Mouse (Mus musculus): ENCODE measurements around the gene Abca7. TPM values are rescaled to one million over a fixed set of nuclear protein-coding genes. Genes with fewer than 3 reads are reported as not detected.
"Not testable (repeated sequence)": the region's sequence is repeated elsewhere in the genome, so short reads cannot be mapped to it uniquely, and the experiment has no call there.

Abca7 gene
- total RNA-seq, 2 experiments from 2014 or later, result 8.5 to 9.8 TPM

- DNase-seq (ENCODE audit: extremely low spot score in 1 of 2, low spot score in 2 of 2), result peak in 1 of 2 experiments; percentile 41
- intact Hi-C loops (cut with DNase I), result no loop called here
Measured at GRCm38 (mm10) chr10:80027681-80028520, 31.6 kb downstream of the Abca7 start.

GRCm38 (mm10) chr10:80028521-80028846 lies 32.2 kb downstream of the Abca7 start:
- intact Hi-C loops (cut with DNase I), result no loop called here
- no peak for DNase-seq (ENCODE audit: extremely low spot score in 1 of 2, low spot score in 2 of 2)

- peak in 1 of 2 experiments; percentile 27 for DNase-seq (ENCODE audit: extremely low spot score in 1 of 2, low spot score in 2 of 2)
- intact Hi-C loops (cut with DNase I), result no loop called here
Measured at GRCm38 (mm10) chr10:80030191-80030590, 33.9 kb downstream of the Abca7 start.

- intact Hi-C loops (cut with DNase I), result no loop called here
- DNase-seq (ENCODE audit: extremely low spot score in 1 of 2, low spot score in 2 of 2), result peak in 1 of 2 experiments; percentile 30
Measured at GRCm38 (mm10) chr10:80030736-80031135, 34.4 kb downstream of the Abca7 start.

- DNase-seq (ENCODE audit: extremely low spot score in 1 of 2, low spot score in 2 of 2), result peak in 1 of 2 experiments; percentile 80
- intact Hi-C loops (cut with DNase I), result no loop called here
Measured at GRCm38 (mm10) chr10:80032799-80033480, 36.6 kb downstream of the Abca7 start.

- intact Hi-C loops (cut with DNase I), result no loop called here
- no peak for DNase-seq (ENCODE audit: extremely low spot score in 1 of 2, low spot score in 2 of 2)
Measured at GRCm38 (mm10) chr10:80033511-80034391, 37.5 kb downstream of the Abca7 start.

- peak in 1 of 2 experiments; percentile 45 for DNase-seq (ENCODE audit: extremely low spot score in 1 of 2, low spot score in 2 of 2)
Measured at GRCm38 (mm10) chr10:80035148-80035547, 38.9 kb downstream of the Abca7 start.

GRCm38 (mm10) chr10:80035686-80036085 lies 39.4 kb downstream of the Abca7 start:
- intact Hi-C loops (cut with DNase I), result loop anchor here (5.0 kb wide), 1 partner anchor 48 kb away; the partner anchor contains the start of gene Cnn2
- DNase-seq (ENCODE audit: extremely low spot score in 1 of 2, low spot score in 2 of 2), result no peak

More at GRCm38 (mm10) chr10:80035148-80035547, 38.9 kb downstream of the Abca7 start:
- intact Hi-C loops (cut with DNase I), result loop anchor here (5.0 kb wide), 1 partner anchor 48 kb away; the partner anchor contains the start of gene Cnn2

- intact Hi-C loops (cut with DNase I), result loop anchor here (5.0 kb wide), 1 partner anchor 50 kb away; the partner anchor contains the start of gene Cnn2
- peak in 1 of 2 experiments; percentile 28 for DNase-seq (ENCODE audit: extremely low spot score in 1 of 2, low spot score in 2 of 2)
Measured at GRCm38 (mm10) chr10:80036832-80037231, 40.5 kb downstream of the Abca7 start.

- intact Hi-C loops (cut with DNase I), result loop anchor here (5.0 kb wide), 1 partner anchor 52 kb away; the partner anchor contains the start of gene Cnn2
- peak; percentile 97 to 98 for DNase-seq (ENCODE audit: extremely low spot score in 1 of 2, low spot score in 2 of 2)
Measured at GRCm38 (mm10) chr10:80039559-80039979, 43.3 kb downstream of the Abca7 start, which contains the start of gene Polr2e. Polr2e (minus strand) TSS chr10:80039795.

GRCm38 (mm10) chr10:80041409-80042060 lies 45.2 kb downstream of the Abca7 start:
- DNase-seq (ENCODE audit: extremely low spot score in 1 of 2, low spot score in 2 of 2); intact Hi-C loops (cut with DNase I): not testable (repeated sequence)

GRCm38 (mm10) chr10:80044087-80044486 lies 47.8 kb downstream of the Abca7 start:
- intact Hi-C loops (cut with DNase I), result no loop called here
- peak in 1 of 2 experiments; percentile 47 for DNase-seq (ENCODE audit: extremely low spot score in 1 of 2, low spot score in 2 of 2)

GRCm38 (mm10) chr10:80045364-80045763 lies 49.1 kb downstream of the Abca7 start:
- DNase-seq (ENCODE audit: extremely low spot score in 1 of 2, low spot score in 2 of 2); intact Hi-C loops (cut with DNase I): not testable (repeated sequence)

GRCm38 (mm10) chr10:80045766-80046165 lies 49.5 kb downstream of the Abca7 start:
- DNase-seq (ENCODE audit: extremely low spot score in 1 of 2, low spot score in 2 of 2), result no peak
- intact Hi-C loops (cut with DNase I), result no loop called here

GRCm38 (mm10) chr10:80047041-80047565 lies 50.8 kb downstream of the Abca7 start, which contains the start of gene Gpx4:
Gpx4 (plus strand) TSS chr10:80047166.
- DNase-seq (ENCODE audit: extremely low spot score in 1 of 2, low spot score in 2 of 2), result no peak
- intact Hi-C loops (cut with DNase I), result no loop called here

- intact Hi-C loops (cut with DNase I), result no loop called here
- DNase-seq (ENCODE audit: extremely low spot score in 1 of 2, low spot score in 2 of 2), result no peak
Measured at GRCm38 (mm10) chr10:80048396-80048795, 52.1 kb downstream of the Abca7 start.

- no peak for DNase-seq (ENCODE audit: extremely low spot score in 1 of 2, low spot score in 2 of 2)
Measured at GRCm38 (mm10) chr10:80048834-80049233, 52.5 kb downstream of the Abca7 start.

GRCm38 (mm10) chr10:80050244-80050643 lies 54.0 kb downstream of the Abca7 start:
- intact Hi-C loops (cut with DNase I), result loop anchor here (5.0 kb wide), 1 partner anchor 67 kb away; the partner anchor contains the start of gene Stk11
- no peak for DNase-seq (ENCODE audit: extremely low spot score in 1 of 2, low spot score in 2 of 2)

More at GRCm38 (mm10) chr10:80048834-80049233, 52.5 kb downstream of the Abca7 start:
- intact Hi-C loops (cut with DNase I), result no loop called here
